Mouse (Mus musculus) adrenal gland, adult 2 months (tissue): ENCODE data around the gene Ptch2. TPM values are rescaled to one million over a fixed set of nuclear protein-coding genes. Genes with fewer than 3 reads are reported as not detected.

Experiments used
- DNase-seq: peaks from one replicate; pipeline ENCODE4 v3.0.0; 2021
- polyA plus RNA-seq: library from polyadenylated mRNA; depleted of rRNA; stranded (reverse); fragments of >200 nt; gene quantifications from 2 replicates; pipeline ENCODE4 v1.2.3, GENCODE M21; 2012
- total RNA-seq, 2 experiments: library from RNA; stranded (reverse); gene quantifications; 2 replicates each; pipeline ENCODE4 v1.2.3; 2021

Gene Ptch2
- total and polyA plus RNA-seq, 3 experiments = 2.8 to 24.4 (median 6.5) TPM

GRCm38 (mm10) chr4:117104672-117105071 lies 8.8 kb downstream of the Ptch2 start:
- no peak for DNase-seq

DNA sequence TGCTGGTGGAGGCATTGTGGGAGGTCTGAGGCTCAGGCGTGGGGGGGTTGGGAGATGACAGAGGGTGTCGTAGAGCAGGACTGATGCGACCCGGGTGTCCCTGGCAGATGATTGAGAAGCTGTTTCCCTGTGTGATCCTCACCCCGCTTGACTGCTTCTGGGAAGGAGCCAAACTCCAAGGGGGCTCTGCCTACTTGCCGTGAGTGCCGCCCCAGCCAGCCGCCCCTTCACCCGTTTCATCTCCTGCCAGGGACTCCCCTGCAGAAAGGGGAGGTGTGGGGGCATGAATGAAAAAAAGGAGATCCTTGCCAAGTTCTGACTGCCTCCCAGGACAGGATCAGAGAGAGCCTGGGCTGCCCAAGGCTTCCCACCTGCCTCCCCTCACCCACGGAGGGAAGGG lies 9.3 kb downstream of the Ptch2 start:
- DNase-seq = peak; percentile 42

DNA sequence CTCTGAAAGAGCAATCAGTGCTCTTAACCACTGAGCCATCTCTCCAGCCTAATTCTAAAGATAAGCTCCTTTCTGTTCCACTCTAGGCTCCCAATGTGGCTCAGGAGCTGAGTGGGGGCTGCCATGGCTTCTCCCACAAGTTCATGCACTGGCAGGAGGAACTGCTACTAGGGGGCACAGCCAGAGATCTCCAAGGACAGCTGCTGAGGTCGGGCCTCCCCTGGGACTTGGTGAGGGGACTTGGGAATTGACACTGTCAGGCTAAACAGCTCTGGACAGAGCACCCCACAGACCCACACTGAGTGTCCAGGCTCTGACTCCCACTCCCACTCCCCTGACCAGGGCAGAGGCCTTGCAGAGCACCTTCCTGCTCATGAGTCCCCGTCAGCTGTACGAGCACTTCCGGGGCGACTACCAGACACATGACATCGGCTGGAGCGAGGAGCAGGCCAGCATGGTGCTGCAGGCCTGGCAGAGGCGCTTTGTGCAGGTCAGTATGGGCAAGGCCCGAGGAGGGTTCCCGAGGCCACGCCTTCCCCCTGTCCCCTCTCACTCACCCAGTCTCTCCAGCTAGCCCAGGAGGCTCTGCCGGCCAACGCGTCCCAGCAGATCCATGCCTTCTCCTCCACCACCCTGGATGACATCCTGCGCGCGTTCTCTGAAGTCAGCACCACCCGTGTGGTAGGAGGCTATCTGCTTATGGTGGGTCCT lies 12.1 kb downstream of the Ptch2 start:
- no peak for DNase-seq

- DNase-seq = no peak
These were observed 12.6 kb downstream of the Ptch2 start for GRCm38 (mm10) chr4:117108524-117108849.

GRCm38 (mm10) chr4:117109330-117109729 lies 13.5 kb downstream of the Ptch2 start:
- no peak for DNase-seq

DNA sequence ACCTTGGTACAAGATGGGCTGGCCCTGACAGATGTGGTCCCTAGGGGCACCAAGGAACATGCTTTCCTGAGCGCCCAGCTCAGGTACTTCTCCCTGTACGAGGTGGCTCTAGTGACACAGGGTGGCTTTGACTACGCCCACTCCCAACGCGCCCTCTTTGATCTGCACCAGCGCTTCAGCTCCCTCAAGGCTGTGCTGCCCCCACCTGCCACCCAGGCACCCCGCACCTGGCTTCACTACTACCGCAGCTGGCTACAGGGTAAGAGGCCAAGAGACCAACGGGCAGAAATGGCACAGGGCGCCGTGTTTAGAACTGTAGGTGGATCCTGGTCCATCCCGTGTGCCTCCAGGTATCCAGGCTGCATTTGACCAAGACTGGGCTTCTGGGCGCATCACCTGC lies 14.4 kb downstream of the Ptch2 start:
- no peak for DNase-seq

- no peak for DNase-seq
These were observed 15.1 kb downstream of the Ptch2 start for GRCm38 (mm10) chr4:117110985-117111384.

DNA sequence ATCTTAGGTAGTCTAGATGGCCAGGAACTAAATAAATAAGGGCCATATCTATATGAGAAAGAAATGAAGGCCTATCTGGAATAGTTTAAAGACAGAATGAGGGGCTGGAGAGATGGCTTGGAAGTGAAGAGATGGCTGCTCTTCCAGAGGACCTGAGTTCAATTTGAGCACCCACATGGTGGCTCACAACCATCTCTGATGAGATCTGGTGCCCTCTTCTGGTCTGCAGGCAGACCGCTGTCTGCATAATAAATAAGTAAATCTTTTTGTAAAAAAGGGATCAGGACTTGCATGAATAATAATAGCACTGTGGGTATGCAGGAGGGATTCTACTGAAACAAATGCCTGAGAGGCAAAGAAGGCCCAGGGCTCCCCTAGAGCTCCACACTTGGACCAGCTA lies 17.4 kb downstream of the Ptch2 start:
- DNase-seq = no peak

GRCm38 (mm10) chr4:117115592-117115991 lies 19.7 kb downstream of the Ptch2 start:
- no peak for DNase-seq

- DNase-seq = no peak
These were observed 22.1 kb downstream of the Ptch2 start for GRCm38 (mm10) chr4:117117931-117118330.

DNA sequence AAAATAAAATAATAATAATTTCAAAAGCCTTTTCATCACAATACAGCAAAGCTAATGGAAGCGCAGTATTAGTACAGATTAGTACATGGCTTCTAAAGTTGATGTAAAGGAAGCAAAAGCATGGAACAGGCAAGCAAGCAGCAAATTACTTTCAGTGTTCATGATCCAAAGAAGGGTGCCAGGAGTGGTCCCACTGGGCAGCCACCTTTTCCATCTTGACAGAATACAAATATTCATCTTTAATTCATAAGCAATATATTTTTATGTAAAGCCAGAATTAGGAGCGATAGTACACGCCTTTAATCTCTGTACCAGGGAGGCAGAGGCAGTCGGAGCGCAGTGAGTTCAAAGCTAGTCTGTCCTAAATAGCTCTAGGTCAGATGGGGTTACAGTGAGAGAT lies 23.8 kb downstream of the Ptch2 start:
- DNase-seq = no peak

DNA sequence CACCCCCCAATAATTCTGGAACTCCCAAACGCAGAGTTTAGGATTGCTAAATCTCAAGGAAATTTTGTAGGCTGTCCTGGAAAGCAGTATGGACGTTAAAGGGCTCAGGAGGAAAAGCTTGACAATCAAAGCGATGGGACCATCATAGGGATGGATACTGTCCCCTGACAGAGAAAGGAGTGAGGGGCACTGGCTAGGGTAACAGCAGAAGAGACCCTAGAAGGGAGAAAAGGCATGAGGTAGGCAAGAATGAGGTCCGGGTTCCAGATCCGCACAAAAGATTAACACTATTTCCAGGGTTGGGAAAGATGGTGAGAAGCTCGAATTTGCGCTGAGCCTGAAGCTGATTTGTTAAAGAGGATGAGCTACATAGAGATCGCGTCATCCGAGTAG lies 24.2 kb downstream of the Ptch2 start:
- no peak for DNase-seq

GRCm38 (mm10) chr4:117120445-117121414 lies 24.9 kb downstream of the Ptch2 start:
- DNase-seq = peak; percentile 96

DNA sequence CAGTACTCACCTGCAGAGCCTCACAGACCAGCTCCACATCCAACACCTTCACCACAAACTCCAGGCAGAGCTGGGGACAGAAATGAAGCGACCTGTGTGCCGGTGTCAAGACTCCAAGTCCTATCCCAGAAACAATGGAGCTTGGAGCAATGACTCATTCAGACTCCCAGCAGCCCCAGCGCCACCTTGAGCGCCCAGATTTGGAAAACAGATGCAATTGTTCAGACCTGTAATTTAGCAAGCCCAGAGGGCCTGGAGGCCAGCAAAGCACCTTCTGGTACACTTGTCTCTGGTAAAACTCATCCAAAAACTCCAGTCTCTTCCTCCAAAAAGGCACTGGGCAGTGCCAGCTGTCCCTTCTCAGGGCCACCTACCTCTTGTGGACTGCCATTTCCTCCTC lies 26.3 kb downstream of the Ptch2 start:
- no peak for DNase-seq

- DNase-seq = no peak
These were observed 27.8 kb downstream of the Ptch2 start for GRCm38 (mm10) chr4:117123546-117124217.

GRCm38 (mm10) chr4:117124218-117124517 lies 28.3 kb downstream of the Ptch2 start:
- no peak for DNase-seq

DNA sequence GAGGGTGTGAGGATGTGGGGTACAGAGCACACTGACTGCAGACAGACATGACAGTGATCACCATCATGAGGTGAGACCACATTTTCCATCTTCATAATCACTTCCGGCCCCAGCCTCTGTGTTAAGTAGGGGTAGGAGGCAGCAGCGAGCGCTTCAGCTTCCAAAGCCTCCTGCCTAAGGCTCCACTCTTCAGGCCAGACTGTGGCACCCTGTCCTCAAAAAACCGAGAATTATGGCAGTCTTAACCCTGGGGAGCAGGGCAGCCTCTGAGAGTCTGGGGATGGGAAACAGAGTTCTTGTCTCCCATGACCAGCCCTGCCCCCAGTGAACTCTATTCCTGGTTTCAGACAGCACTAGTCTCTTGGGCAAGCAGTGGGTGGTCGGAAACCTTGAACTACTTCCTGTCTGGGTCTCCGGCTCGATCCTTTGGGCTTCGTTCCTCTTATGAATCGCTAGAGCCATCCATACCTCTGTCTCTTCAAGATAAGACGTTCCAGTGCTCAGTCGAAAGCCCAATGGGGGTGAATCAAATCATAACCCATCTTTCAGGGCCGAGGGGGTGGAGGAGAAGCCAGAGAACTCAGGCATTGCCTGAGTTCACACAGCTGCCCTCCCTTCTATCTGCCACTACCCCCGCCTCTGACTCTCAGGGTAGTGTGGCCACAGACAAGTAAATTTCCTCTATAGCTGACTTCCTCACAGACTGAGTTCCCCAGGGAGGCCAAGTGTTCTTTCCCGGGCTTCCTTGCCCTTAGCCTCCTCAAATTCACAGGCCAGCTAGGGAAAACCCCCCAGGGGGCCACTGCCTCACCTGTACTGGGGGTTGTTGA lies 28.9 kb downstream of the Ptch2 start:
- peak; percentile 61 for DNase-seq

GRCm38 (mm10) chr4:117125348-117125909 lies 29.6 kb downstream of the Ptch2 start, which contains the start of gene Btbd19:
TSS of gene Btbd19 (minus strand) at chr4:117125725.
- peak; percentile 58 for DNase-seq

- DNase-seq = peak; percentile 87
These were observed 30.2 kb downstream of the Ptch2 start for GRCm38 (mm10) chr4:117125910-117126674.

GRCm38 (mm10) chr4:117126675-117127290 lies 30.9 kb downstream of the Ptch2 start, which contains the start of gene Tctex1d4:
TSS of gene Tctex1d4 (plus strand) at chr4:117126794.
- no peak for DNase-seq
